Mouse (Mus musculus) kidney, adult 9 months (tissue): ENCODE measurements around the gene Slc7a7.
"Not testable (repeated sequence)": the region's sequence is repeated elsewhere in the genome, so short reads cannot be mapped to it uniquely, and the experiment has no call there.

Source experiments
- DNase-seq: peaks from one replicate; pipeline ENCODE4 v3.0.0; 2022

The Slc7a7 gene

DNA sequence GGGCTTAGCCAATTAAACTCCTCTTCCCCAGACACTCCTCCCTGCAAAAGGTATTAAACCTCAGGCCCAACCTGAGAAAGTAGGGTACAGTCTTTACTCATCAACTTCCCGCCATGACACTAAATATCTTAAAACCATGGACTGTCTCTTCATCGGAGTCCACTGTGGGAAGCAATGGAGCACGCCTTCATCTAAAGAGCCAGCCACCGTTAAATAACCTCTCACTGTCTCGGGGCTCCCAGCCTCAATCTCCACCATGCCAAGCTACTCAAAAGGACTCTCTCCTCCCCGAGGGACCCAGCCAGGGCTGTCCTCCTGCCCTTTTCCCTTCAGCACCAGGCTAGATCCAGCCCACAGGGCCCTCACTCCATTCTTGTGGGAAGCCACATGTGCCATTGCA, 47.0 kb downstream of the Slc7a7 start:
- no peak for DNase-seq

DNA sequence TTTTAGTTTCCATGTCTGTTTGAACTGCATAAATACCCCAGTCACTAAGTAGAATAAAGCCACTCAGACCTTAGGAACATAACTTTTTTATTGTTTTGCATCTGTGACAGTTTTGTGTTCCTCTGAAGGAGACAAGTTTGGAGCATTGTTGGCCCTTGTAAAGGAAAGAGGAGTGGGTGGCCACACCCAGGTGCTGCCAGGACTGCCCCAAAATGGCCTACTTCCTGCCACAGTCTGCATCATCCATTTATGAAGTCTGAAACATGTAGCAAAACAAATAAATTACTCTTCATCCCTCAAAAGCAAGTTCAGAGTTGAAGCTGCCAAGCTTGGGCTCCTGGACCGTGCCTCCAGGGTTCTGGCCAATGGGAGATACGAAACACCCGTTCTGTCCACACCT, 48.2 kb downstream of the Slc7a7 start:
- no peak for DNase-seq

DNA sequence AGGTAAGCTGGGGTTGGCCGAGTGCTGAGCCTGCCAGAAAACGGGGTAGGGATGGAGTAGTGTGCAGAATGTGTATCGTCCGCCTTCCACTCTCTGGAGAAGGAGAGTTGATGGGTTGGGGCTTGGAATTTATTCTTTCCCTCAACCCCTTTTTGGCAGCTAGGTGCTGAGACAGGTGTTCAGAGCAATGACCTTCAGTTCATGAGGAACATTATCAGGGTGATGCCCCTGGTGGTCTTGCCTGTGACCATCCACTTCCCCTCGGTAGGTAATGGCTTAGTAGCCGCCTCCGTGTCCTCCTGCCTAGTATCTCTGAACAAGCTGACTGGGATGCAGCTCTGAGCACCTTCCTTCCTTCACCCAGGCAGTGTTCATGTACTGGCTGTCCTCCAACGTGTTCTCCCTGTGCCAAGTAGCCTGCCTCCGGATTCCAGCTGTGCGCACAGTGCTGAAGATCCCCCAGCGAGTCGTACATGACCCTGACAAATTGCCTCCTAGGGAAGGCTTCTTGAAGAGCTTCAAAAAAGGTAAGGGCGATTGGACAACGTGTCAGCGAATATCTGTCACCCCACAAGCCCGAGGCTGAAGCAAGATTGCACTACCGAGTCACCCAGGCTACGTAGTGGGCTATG, 50.0 kb downstream of the Slc7a7 start:
- DNase-seq, result peak; percentile 60

DNA sequence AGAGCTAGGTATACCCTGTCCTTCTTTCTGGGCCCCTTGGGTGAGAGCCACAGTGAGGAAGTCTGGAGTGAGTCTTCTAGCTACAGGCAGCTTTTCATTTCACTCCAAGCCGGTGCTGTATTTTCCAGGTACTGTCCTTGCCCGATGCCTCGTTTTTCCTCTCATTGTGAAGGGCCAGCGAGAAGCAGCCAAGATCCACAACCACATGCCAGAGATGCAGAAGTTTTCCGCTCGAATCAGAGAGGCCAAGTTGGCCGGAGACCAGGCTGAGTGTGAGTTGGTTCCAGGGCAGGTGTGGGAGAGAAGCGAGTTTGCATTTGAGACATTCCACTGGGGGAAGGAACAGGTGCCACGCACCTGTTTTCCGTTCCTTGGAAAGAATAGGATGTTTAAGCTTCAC, 51.0 kb downstream of the Slc7a7 start:
- no peak for DNase-seq

DNA sequence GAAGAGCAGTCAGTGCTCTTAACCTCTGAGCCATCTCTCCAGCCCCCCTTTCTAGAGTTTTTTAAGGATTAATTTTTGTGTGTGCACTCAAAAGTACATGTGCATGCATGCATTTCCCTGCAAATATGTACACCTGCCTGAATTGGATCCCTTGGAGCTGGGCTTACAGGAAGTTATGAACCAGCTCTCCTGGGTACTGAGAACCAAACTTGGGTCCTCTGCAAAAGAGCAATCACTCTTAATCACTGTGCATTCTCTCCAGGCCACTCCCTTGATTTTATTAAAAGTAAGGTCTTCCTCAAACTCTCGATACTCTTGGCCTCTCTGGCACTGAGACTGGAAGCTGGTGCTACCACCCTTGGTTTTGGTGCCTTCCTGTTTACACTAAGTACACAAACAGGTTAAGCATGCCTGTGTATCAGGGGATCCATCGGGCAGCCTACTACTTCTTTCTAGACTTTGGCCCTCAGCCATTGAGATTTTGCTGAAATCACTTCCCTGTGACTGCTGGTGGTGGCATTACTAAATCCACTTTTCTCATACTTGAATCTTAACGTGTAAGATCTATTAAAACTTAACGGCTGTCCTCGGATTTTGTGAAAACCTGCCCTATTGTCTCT, 52.4 kb downstream of the Slc7a7 start:
- no peak for DNase-seq

DNA sequence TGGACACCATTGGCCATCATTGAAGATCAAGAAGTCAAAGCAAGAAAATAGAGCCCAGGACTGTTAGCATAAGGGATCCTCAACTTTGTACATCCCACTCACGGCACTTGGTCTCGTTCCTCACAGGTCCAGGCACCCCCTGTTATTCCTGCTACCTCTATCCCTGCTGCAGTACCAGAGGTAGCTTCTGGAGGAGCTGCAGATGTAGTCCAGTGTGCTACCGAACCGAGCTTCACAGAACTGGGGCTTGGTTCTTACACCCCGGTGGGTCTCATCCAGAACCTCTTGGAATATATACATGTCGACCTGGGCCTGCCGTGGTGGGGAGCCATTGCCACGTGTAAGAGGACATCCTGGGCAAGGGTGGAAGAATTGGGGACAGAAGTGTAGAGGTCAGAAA, 54.4 kb downstream of the Slc7a7 start:
- no peak for DNase-seq

DNA sequence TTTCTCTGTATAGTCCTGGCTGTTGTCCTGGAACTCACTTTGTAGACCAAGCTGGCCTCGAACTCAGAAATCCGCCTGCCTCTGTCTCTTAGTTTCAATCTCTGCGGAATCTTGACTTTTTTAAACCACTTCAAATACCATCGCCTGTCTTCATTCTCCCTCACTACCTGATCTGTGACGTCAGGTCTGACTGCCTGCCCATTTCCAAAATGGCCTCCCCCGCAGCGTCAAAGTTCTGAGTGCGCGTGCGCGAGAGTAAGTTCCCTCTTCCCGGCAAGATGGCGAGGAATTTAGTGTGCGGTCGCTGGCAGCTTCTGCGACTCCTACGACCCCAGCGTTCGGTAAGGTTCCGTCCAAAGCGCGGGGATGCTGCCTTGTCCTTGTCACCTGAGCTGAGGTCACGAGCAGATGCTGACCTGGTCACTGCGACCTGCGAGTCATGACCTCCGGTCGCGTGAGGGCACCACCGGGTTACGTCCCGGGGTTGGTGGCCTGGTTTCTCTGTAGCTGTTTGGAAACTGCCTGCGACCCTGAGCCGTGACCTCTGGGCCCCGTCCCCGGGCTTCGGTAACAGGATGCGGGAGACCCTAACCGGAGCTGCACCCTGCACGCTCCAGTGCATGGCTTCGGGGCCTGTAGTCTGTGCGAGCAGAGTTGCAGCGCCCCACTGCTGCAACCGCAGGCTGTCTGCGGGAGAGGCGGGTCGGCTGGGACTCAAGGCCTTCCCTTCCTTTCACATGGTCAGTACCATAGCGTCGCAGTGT, 56.8 kb downstream of the Slc7a7 start, which contains the start of gene Oxa1l:
Gene Oxa1l (plus strand): TSS at position 258 of the 764 bp plus-strand sequence.
- DNase-seq, result peak; percentile 96

DNA sequence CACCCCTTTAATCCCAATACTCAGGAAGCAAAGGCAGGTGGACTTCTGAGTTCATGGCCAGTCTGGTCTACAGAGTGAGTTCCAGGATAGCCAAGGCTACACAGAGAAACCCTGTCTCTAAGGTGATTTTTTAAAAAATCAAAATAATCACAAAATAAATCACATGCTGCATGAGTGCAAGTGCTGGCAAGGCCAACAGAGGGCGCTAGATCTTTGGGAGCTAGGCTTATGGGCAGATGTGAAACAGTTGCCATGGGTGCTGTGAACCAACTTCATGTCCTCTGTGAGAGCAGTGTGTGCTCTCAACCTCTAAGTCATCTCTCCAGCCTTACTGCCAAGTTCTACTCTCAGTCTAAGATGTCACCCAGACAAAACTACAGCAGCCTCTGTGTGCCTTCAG, 63.2 kb downstream of the Slc7a7 start:
- DNase-seq, result no peak

DNA sequence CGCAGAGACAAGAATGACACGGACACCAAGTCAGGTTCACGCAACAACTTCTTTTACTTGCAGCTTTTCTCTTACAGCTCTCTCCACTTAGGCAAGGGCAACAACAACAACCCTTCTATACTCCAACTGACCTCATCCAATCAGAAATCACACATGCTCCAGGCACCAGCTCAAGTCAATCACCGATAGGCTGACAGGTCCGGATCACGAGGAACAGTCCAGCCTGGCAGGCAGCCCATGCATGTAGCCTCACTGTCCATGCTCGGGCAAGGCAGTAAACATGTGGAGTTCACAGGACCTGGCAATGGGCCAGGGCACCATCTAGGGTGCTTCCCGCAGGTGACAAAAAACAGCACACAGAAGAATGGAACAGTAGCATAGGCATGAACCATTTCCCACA, 65.3 kb downstream of the Slc7a7 start:
- no peak for DNase-seq

DNA sequence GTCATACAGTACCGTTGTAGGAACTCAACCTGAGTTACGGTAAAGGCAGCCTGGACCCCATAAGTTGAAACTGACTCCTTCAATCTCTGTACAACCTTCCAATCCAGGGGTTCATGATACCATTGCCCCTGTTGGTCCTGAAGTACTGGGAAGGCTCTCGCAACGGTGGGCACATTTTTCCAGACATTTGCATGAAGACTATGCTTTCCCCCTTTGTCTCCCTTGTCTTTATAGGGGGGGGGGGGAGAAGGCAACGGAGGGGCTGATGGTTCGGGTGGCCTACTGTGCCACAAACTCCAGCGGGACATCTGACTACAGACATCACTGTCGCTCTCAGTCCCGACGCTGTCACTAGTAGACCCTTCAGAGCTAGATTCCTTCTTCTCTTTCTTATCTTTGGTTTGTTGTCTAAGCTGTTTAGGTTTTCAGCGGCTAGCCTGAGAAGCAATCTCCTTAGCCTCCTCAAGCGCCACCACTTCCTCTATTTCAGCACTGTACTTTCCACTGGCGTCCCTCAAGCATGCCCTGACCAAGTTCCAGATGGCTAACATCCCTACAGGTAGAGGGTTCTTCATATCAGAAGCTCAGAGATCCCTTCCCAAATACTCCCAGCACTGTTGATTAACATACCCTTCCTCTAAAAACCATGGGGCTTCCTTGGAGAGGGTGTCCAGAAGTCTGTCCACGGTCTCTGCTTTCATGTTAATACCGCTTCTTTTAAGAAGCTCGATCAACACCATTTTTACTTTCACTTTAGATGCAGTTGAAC, 66.6 kb downstream of the Slc7a7 start:
- DNase-seq, result not testable (repeated sequence)

DNA sequence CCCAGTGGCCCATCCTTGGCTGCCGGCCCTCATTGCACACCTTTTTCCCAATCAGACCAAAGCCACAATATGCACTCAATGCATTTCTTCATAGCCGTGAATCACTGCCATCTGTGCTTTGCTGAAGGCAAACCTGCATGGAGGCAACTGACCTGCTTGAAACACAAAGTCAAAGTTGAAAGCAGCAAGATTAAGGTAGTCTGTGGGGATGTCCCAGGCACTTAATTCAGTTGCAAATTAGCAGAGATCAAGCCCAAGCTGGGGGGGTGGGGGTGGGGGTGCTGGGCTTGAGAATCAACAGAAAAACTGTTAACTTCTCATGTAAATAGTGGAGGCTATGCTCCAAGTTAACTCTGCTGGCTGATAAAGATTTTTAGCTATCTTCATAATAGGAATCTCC, 75.8 kb downstream of the Slc7a7 start:
- not testable (repeated sequence) for DNase-seq

DNA sequence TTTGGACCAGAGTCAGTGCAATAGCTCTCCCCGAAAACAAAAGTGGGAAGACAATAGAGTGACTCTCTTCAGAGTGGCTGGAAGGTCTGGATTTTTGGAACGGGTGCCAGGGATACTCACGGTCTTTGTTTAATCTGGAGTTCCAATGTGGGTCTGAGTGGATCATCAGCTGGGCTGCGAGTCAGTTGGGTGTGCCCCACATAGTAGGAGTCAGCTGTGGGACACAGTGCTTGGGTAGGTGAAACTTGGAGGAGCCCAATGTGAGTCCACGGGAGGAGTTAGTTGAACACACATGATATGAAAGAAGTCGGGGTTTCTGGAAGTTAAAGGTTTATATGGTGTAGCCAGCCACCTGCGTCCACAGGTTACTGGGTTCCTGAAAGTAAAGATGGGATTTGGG, 76.7 kb downstream of the Slc7a7 start:
- no peak for DNase-seq

DNA sequence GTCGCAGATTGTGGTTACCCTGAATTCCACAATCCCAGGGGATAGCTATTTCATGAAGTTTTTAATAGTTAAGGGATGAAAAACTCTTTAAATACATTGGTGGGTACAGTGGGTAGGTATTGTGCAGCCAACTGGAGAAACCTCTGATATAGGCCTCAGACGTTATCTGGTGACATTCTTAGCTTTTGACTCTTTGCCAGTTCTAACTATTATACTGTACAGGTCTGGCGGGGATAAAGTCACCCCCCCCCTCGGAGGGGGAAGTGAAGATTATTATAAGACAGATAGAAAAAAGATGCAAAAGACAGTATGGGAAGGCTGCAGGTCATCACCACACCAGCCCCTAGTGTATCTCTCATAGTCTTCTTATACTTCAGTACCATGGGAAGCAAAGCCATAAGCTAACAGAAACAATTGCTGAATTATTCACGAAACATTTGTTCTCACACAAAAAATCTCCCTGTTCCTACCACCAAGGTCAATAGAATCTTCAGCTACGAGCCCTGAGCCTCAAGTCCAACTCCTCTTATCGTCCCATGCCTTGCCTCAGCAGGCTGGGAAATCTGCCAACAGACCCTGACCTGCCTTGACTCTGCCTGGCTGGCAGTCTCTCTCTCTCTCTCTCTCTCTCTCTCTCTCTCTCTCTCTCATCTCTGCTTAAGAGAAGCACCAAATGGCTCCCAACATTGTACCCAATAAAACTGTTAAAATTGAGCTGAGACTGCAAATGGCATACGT, 84.0 kb downstream of the Slc7a7 start:
- peak; percentile 20 for DNase-seq

DNA sequence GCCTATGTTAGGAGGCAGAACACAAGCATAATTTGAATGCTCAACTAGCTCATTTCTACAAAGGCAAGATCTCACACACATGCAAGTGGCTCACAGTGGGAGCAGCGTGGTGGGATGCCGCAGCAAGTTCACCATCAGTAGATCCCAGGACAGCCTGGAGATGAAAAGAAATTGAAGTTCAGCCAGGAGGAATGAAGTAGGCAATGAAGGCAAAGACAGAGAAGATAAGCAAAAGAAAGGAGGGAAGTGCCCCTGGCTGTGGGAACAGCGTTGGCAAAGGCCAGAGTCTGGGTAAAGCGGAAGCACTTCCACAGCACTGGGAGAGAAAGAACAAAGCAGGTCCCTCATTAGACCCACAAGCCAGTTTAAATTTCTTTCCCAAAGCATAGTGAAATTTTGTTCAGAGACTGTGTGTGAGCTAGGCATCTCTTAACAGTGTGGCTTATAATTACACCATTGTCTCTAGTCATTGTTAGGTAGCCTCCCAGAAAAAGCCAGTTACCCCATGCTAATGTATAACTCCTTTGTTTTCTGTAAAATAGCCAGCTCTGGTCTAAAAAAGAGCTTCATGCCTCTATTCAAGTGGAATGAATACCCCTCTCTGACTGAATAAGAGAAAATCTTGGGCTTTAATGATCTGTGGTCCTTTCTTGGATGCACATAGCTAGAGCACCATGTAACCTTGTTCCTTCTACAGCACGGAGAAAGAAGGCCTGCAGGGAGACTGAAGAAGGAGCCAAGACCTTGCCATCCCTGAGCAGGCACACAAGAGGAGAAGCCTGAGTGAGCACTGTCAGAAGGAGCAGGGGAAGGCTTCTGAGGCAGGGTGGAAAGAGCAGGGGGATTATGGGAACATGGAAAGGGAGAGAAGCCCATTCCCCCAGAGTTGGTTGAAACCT, 85.2 kb downstream of the Slc7a7 start:
- no peak for DNase-seq

DNA sequence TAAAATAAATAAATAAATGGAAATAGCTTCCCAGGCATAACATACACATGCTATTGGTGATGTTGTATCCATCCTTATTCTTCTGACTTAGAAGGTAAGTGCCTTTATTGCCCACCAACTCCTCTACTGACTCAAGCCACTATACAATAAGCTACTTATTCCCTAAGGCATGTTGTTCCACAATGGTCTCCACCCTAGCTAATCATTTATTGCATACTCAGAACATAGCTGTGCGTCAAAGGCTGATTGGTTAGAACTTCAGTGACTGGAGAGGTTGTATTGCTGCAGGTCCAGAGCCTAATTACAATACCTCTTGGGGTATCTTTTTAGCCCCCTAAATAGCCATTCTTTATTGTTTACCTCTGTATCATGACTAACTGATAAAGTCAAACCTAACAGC, 86.4 kb downstream of the Slc7a7 start:
- DNase-seq, result no peak

DNA sequence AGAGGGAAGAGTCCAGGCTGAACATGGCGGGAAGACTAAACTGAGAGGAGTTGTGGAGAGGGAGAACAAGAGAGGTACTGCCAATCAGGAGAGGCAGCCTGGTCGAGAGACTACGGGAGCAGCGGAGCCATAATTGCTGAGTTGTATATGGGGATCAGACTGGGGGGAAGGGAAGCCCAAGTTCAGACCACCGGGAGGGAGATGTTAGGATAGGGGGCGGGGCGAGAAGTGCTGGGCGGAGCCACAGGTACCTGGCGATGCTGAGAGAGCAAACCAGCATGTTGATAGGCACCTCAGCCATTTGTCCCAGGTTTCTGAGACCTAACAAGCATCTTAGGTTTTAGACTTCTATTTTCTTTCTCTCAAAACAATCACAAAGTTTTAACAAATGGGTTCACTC, 88.4 kb downstream of the Slc7a7 start:
- DNase-seq, result no peak

DNA sequence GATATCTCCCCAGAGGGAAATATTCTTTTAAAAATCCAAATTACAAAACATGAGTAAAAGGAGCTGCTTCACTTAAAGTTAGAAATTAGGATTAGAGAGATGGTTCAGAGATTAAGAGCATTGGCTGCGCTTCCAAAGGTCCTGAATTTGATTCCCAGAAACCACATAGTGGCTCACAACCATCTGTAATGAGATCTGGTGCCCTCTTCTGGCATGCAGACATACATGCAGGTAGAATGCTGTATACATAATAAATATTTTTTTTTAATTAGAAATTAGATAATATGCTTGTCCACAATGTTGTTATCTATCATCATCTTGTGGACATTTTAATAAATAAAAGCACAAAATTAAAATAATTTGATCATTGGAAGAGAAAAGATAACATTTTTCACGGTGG, 89.0 kb downstream of the Slc7a7 start:
- DNase-seq, result no peak

DNA sequence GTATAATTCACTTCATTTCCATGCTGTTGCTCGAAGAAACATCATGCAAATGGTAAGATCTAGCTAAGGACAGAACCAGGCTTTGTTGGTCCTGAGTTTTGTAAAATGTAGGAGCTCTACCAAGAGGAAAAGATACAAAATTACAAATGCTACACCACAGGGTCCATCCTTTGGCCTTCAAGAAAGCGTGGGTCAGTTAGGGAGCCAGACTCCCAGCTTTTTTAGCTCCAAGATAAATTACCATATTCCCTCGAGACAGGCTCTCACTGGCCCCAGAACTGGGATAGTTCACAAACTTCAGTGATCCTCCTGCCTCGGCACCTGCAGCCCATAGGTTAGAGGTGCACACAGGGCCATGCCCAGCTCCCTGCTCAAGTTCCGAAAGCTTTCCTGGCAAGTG, 93.1 kb downstream of the Slc7a7 start:
- DNase-seq, result no peak

DNA sequence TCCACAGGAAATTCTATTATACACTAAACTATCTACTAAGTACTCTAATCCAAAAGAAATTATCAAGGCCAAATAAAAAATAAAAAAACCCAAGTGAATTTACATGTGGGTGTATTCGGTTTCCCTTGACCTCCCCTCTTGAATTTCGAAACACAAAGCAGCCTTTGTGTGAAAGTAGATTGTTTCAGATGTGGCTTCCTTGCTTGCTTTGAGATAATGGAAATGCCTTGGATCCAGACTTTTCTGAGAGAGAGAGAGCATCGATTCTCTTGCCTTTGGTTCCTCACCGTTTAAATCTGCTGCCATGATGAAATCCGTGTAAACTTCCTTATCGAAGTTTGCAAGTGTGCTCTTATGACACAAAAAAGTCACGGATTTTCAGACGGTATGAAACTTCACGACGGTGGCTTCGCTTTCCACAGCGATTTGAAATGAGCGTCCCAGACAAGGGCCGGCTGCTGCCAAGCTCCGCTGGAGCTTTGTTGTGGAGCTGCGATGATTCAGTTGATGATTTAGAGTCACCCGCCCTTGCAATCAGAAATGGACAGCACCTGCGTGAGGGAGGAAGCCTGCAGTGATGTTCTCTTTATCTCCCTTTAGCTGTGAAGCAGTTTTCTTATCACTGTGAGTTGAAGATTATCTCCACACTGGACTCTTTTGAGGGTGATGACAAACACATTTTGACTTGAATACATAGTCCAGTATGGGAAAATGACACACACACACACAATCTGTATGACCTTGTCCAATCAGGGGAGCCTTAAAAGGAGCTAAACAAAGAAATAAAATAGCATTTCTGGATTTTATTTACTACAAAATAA, 95.8 kb downstream of the Slc7a7 start:
- no peak for DNase-seq
